In the genomic region with DNA sequence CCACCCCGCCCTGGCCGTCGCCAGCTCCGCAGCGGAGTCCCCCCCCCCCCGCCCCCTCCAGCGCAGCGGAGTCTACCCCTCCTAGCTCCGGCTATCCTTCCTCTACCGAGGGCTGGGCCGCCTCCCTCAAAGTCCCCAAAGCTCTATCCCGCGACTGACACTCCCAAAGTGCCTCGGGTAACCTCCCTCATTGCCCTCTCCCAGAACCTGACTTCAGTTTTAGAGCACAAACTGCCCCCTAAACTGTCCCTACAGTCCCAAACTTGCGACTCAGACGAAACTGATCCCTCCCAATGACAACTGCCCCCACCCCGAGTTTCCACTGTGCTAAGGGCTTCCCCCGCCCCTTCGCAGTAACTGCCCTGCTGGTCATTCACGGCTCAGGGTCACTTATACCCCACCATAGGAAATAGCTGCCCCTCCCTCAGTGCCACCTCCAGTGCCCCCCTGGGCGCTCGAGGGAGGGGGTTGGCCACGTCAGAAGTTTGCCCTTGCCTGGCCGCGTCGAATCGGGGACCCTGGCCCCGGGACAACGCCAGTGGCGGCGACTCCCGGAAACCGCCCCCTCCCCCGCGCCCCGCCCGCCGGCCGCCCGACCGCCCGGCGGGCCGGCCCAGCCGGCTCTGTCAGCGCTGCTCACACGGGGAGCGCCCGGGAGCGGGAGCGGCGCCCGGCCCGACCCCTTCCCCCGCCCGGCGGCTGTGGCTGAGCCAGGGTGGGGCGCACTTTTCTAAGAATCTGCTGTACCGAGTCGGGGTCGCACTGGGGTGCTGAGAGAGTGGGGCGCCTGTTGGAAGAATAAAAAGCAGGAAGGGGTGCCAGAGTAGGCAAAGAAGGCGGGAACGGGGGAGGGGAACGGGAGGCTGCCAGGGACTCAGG, we compare ENCODE assay signal across 1 mouse cellular context.
A peak's percentile ranks its signal among the peaks of the same experiment; 100 is the strongest.
TF ChIP-seq lines count a peak whose summit lies in the region.

No protein-coding gene starts in this region.

TF ChIP-seq in CH12.LX, 34 proteins besides CTCF, POLR2A, EP300 and RAD21:
- TF ChIP-seq MAZ (IDR thresholded peaks at IDR 0.05; ENCODE audit: low read depth, low read length) (peak; percentile 27), CHD2 (IDR thresholded peaks at IDR 0.05; ENCODE audit: low read length) (peak; percentile 19), SIN3A (IDR thresholded peaks at IDR 0.05; ENCODE audit: low read length) (peak; percentile 34; the same call in 1 of the 2 replicates), MXI1 (IDR thresholded peaks at IDR 0.05; ENCODE audit: low read depth, low read length) (0 out of 2 replicates have a peak, but pooled peaks have one; percentile 5), IRF4 (IDR thresholded peaks at IDR 0.05; ENCODE audit: low read depth, low read length) (no peak)
